Mouse (Mus musculus) intestine, postnatal 0 days (tissue): ENCODE data around the gene Ankrd44. TPM values are rescaled to one million over a fixed set of nuclear protein-coding genes. Genes with fewer than 3 reads are reported as not detected.

Experiments used
- ATAC-seq: fragments of 200-750 bp; cut with Nextera tagmentation; 2 replicates; pipeline ENCODE4 v1.8.0; 2017; ENCODE audit warnings: mild to moderate bottlenecking, moderate TSS enrichment, moderate library complexity
- H3K27ac ChIP-seq: fragments of 300-500 bp; sonication (generic); 2 replicates; pipeline ENCODE4 v1.5.1; 2014; ENCODE audit warnings: mild to moderate bottlenecking, low read depth, low read length, moderate library complexity
- H3K27me3 ChIP-seq: fragments of 300-500 bp; sonication (generic); replicated peaks from 2 replicates; pipeline ENCODE4 v1.6.1; 2014; ENCODE audit warnings: low read length, mixed read lengths; ENCODE audit not compliant: control insufficient read depth, insufficient read depth
- H3K36me3 ChIP-seq: fragments of 300-500 bp; sonication (generic); 2 replicates; pipeline ENCODE4 v1.6.1; 2014; ENCODE audit warnings: mild to moderate bottlenecking, moderate library complexity; ENCODE audit not compliant: control insufficient read depth, insufficient read depth
- H3K4me1 ChIP-seq: fragments of 300-500 bp; sonication (generic); replicated peaks from 2 replicates; pipeline ENCODE4 v1.6.1; 2014; ENCODE audit warnings: antibody characterized with exemption, low read length, mixed read lengths; ENCODE audit not compliant: control insufficient read depth, insufficient read depth
- H3K4me2 ChIP-seq: fragments of 300-500 bp; sonication (generic); replicated peaks from 2 replicates; pipeline ENCODE4 v1.6.1; 2014; ENCODE audit warnings: low read depth, mild to moderate bottlenecking, moderate library complexity
- H3K4me3 ChIP-seq: fragments of 300-500 bp; sonication (generic); 2 replicates; pipeline ENCODE4 v1.5.1; 2014; ENCODE audit warnings: low read depth, low read length
- H3K9ac ChIP-seq: fragments of 300-500 bp; sonication (generic); 2 replicates; pipeline ENCODE4 v1.6.1; 2014; ENCODE audit warnings: mild to moderate bottlenecking, low read depth, low read length
- H3K9me3 ChIP-seq: fragments of 300-500 bp; sonication (generic); 2 replicates; pipeline ENCODE4 v1.6.1; 2016; ENCODE audit warnings: mixed run types; ENCODE audit not compliant: control insufficient read depth
- CTCF ChIP-seq: sonication (generic); IDR thresholded peaks from 2 replicates; pipeline ENCODE4 v1.5.1; 2016; ENCODE audit warnings: low read depth, mild to moderate bottlenecking, control low read depth, antibody characterized with exemption, moderate library complexity
- WGBS: fragments of 180-500 bp; shearing (Covaris S2); extraction: QIAGEN DNeasy Blood & Tissue Kit; methylation state at CpG from one replicate; pipeline ENCODE4 v1.1.7; 2014; 5-methylcytosine and 5-hydroxymethylcytosine counted together
- polyA plus RNA-seq: library from polyadenylated mRNA; unstranded; fragments of >200 nt; fragmentation: Nextera tagmentation; extraction: Ambion mirVana; gene quantifications from 2 replicates; pipeline ENCODE4 v1.2.1, GENCODE M21; 2015

Gene Ankrd44
- polyA plus RNA-seq, 1 experiment from 2014 or later = 5.5 TPM

DNA sequence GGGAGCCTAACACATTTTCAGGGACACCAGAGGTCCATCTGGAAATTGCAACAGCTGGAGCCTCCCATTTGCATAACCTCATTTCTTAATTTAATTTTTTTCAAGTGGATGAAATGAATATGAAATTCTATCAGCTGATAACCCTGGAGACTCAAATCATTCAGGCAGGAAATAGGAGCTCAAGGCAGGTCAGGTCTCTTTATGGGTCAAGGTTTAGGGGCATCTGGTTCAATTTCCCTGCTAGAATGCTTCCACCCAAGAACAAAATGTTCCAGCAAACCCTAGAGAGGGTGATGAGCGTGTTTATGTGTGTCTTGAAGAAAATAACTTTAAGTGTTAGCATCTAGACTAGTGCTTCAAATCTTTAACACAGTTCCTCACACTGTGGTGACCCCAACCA lies 248.2 kb downstream of the Ankrd44 start:
- H3K9me3 ChIP-seq = no peaks in the 10 kb centered on the region
- H3K4me1 ChIP-seq = no peaks in the 10 kb centered on the region
- H3K4me2 ChIP-seq = no peak overlapping the region
- no peak overlapping the region for H3K4me3 ChIP-seq
- H3K9ac ChIP-seq = no peak overlapping the region
- WGBS = 91% methylated on average over 1 of the region's 1 CpGs
- TF ChIP-seq CTCF = no peak
- H3K27ac ChIP-seq = no peak overlapping the region
- ATAC-seq = no peak
- H3K27me3 ChIP-seq = no peaks in the 10 kb centered on the region
- peaks cover 4% of the 10 kb centered on the region; the same call in 1 of the 2 replicates for H3K36me3 ChIP-seq

DNA sequence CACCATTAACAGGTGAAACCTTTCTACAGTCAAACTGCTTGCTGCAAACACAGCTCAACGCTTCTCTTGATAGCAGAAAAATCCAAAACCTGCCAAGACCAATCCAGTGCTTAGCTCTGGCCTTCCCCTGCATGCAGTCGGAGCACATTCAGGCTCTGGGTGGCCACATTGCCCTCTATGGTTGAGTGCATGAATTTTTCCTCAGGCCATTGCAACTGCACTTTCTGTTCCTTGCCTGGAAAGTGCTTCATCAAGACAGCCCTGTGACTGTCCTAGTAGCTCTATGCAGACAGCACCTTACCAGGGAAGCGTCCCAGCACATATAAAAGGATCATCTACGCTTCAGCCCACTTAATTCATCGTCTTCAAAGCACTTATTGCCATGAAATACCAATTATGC lies 250.7 kb downstream of the Ankrd44 start:
- Histone ChIP-seq H3K36me3 (peaks cover 4% of the 10 kb centered on the region; the same call in 1 of the 2 replicates), H3K4me3 (no peak overlapping the region), H3K9ac (no peak overlapping the region), H3K27ac (no peak overlapping the region), H3K4me1 (no peaks in the 10 kb centered on the region), H3K9me3 (no peaks in the 10 kb centered on the region), H3K27me3 (no peaks in the 10 kb centered on the region), H3K4me2 (no peak overlapping the region)
- no peak for ATAC-seq
- TF ChIP-seq CTCF = peak; percentile 44
- 75% methylated on average over 5 of the region's 5 CpGs for WGBS

DNA sequence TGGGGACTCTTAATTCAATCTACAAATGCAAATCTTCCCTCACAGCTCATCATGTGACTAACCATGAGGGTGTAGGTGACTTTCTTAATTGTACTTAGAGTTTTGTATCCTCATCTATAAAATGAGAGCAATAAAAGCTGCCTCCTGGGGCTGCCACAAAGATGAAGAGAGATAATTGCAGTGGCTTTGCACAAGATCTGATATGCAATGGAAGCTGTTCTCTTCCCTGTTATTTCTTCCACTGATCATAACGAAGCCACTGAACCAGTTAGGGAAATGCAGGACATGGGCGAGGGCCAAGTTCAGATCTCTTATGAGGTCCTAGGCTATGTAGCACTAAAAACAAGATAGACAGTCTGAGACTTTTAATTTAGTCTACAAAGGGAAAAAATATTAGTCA lies 258.2 kb downstream of the Ankrd44 start:
- Histone ChIP-seq H3K36me3 (peaks cover 6% of the 10 kb centered on the region; the same call in 1 of the 2 replicates), H3K4me1 (no peaks in the 10 kb centered on the region), H3K9ac (no peak overlapping the region), H3K27ac (no peak overlapping the region), H3K9me3 (no peaks in the 10 kb centered on the region), H3K4me2 (no peak overlapping the region), H3K4me3 (no peak overlapping the region), H3K27me3 (no peaks in the 10 kb centered on the region)
- no peak for TF ChIP-seq CTCF
- ATAC-seq = no peak
- 51% methylated on average over 2 of the region's 2 CpGs for WGBS

DNA sequence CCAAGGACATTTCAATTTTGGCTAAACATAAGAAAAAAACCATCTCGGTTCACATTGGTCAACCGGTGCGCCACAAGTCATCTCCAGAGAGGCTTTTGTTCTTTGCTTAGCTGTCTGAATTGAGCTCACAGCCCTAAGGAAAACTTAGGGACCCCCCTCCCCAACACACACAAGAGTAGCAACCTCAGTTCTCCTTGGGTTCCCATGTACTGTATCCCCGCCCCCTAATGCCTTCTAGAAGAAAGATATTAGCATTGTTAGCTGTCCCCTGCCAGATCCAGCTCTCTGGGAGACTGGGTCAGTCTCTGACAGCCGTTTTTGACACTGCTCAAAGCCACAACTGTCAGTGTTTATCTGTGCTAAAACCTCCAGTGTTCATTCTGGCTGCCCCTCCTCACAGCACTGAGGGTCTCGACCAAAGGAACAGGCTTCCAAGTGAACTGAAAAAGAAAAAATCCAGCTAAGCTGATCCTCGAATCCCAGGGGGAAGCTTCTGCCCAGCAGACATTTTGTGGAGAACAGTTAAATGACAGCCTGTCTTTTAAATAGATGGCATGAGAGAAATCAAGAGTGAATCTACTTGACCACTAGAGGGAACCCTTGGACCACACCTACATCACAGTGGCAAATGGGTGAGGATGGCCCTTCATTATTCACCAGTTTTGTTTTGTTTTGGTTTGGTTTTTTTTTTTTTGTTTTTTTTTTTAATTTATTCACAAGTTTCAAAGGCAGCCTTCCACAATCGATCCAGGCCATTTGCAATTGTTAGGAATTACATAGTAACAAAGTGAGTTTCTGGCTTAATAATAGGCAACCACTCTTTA lies 260.4 kb downstream of the Ankrd44 start:
- Histone ChIP-seq H3K4me3 (no peak overlapping the region), H3K9ac (no peak overlapping the region), H3K36me3 (peaks cover 20% of the 10 kb centered on the region; the same call in 1 of the 2 replicates), H3K27me3 (no peaks in the 10 kb centered on the region), H3K4me1 (no peaks in the 10 kb centered on the region), H3K27ac (no peak overlapping the region), H3K9me3 (no peaks in the 10 kb centered on the region), H3K4me2 (no peak overlapping the region)
- TF ChIP-seq CTCF = peak; percentile 93
- WGBS = 66% methylated on average over 8 of the region's 8 CpGs
- ATAC-seq = no peak

DNA sequence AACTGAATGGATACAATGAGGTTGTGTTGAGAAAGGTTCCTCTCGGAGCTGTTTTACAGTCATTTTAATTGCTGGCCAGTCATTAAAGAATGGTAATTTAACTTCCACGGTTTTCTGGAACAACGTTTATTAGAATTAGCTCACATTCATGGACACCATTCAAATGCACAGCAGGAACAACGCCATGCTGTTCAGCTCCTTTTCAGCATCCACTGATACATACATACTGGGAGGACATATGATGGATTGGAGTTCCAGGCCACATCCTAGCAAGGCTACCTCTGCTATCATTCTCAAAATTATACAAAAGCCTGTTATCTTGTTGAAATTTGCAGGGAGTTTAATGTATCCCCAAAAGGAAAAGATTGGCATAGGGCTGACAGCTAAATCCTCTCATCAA lies 261.1 kb downstream of the Ankrd44 start:
- Histone ChIP-seq H3K4me1 (no peaks in the 10 kb centered on the region), H3K9me3 (no peaks in the 10 kb centered on the region), H3K27me3 (no peaks in the 10 kb centered on the region), H3K9ac (no peak overlapping the region), H3K4me2 (no peak overlapping the region), H3K36me3 (peaks cover 20% of the 10 kb centered on the region; the same call in 1 of the 2 replicates), H3K27ac (no peak overlapping the region), H3K4me3 (no peak overlapping the region)
- 87% methylated on average over 4 of the region's 4 CpGs for WGBS
- TF ChIP-seq CTCF = no peak
- ATAC-seq = no peak

DNA sequence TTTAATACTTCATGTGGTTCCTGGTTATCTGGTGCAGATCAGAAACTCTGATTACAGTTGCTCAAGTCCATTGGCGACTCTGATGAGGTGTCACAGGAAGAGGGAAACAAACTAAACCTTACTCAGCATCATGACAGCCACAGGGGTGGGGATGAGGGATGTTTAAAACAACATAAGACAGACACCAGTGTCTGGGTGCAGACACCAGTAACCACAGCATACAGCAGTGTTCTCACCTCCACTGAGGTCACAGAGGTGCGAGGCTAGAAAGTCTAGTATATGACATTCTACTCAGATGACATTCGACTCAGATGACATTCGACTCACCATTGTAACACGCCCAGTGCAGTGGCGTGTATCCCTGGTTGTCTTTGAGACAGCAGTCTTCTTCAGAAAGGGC lies 265.5 kb downstream of the Ankrd44 start:
- H3K4me3 ChIP-seq = no peak overlapping the region
- no peaks in the 10 kb centered on the region for H3K27me3 ChIP-seq
- no peak overlapping the region for H3K4me2 ChIP-seq
- WGBS = 76% methylated on average over 6 of the region's 6 CpGs
- peaks cover 31% of the 10 kb centered on the region; the same call in 1 of the 2 replicates for H3K36me3 ChIP-seq
- H3K4me1 ChIP-seq = no peaks in the 10 kb centered on the region
- no peak overlapping the region for H3K9ac ChIP-seq
- no peak for TF ChIP-seq CTCF
- no peak overlapping the region for H3K27ac ChIP-seq
- H3K9me3 ChIP-seq = no peaks in the 10 kb centered on the region
- ATAC-seq = no peak
